Mouse (Mus musculus): ENCODE data around the gene Sipa1l1.

Gene Sipa1l1

DNA sequence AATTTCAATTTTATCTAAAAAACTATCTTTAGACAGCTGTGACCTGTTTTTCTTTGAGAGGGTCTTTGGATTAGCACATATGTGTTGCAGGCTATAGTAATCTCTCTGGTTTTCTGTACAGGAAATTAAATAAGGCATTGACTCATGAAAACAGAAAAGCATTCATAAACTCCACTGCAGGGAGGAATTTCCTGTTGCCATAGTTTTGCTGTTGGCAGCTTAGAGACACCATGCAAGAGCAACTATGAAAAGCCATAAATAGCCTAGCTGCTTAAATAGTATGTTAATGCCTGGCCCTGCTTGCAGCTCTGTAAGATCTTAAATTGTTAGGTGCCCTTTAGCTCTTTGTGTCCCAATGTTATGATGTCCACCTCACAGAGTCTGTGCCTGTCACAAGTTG lies 204.9 kb downstream of the Sipa1l1 start:
- DNase-seq (ENCODE audit: low read depth, low spot score): no peak

DNA sequence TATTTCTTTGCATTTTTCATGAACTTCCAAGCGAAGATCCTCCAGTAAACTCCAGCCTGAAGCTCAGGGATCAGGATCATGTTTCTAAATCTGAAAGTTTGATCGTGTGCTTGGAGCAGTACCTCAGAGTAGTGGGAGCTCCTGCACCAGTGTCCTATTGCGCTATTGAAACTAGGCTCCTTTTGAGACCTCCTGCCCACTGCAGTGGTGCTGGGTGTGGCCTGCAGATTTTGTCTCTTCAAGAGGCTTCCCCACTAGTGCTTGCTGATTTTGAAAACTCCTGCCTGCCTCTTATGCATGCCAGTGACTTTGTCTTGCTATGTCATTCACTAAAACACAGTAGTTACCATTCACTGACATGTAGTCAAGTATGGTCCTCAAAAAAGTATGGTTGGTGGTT lies 213.8 kb downstream of the Sipa1l1 start:
- DNase-seq (ENCODE audit: low read depth, low spot score): no peak

DNA sequence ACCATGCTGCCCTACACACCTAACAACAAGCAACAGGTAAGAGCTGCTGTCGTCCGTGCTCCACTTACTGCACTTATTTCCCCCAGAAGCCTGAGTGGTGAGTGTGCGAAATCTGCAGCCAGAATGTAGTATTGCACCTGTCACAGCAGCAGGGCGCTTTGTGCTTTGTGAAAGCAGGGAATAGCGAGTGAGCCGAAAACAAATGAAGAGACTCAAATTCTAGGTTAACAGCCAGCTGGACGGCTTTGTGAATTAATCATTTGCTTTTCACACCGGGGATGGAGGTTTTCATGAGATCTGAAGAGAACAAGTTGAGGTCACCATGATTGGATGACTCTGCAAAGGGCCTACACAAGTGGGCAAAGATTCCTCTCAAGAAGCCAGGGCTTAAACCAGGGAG lies 215.6 kb downstream of the Sipa1l1 start:
- no peak for DNase-seq (ENCODE audit: low read depth, low spot score)

DNA sequence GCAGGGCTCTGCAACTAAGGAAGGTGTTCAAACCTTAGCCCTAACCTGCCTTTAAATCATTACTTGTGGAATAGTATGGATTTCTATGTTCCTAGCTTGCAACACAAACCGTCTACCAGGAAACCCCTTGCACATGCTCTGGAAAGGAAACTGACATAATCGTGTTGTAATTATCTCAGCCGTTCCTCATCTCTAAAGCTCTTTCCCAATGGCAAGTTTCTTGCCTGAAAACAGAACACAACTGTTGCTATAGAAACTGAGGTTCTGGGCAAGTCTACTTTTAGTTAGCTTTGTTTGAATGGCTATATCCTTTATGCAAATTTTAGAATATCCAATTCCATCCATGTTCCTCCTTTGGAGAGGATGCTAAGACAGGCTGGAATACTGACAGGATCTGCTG lies 217.9 kb downstream of the Sipa1l1 start:
- DNase-seq (ENCODE audit: low read depth, low spot score): no peak

DNA sequence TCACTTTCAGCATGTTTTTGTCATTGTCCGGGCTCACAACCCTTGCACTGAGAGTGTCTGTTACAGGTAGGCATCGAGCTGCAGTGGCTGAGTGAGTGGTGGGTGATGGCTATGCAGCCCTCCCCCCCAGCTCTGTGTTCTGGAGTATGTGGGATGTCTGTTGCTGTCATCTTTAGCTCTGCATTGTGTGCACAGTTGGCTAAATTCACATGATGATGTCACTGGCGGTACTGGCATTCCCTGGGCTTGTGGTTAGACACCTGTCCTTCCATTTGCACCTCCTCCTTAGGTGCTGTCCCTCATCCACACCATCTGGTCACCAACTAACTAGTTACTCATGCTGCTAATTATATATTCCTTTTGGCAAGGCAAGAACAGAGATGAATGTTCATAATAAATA lies 218.5 kb downstream of the Sipa1l1 start:
- no peak for DNase-seq (ENCODE audit: low read depth, low spot score)

DNA sequence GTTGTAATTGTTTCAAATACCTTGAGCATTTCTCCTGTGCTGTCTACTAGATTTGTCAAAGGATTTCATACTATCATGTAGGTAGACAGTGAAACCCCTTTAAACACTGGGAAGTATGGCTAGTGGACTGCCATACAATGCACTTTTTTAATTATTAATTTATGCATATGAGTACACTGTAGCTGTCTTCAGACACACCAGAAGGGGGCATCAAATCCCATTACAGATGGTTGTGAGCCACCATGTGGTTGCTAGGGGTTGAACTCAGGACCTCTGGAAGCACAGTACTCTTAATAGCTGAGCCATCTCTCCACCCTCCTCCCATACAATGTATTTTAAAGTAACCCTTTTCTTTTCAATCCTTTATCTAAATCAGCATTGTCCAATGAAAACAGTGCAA lies 219.0 kb downstream of the Sipa1l1 start:
- DNase-seq (ENCODE audit: low read depth, low spot score): no peak

DNA sequence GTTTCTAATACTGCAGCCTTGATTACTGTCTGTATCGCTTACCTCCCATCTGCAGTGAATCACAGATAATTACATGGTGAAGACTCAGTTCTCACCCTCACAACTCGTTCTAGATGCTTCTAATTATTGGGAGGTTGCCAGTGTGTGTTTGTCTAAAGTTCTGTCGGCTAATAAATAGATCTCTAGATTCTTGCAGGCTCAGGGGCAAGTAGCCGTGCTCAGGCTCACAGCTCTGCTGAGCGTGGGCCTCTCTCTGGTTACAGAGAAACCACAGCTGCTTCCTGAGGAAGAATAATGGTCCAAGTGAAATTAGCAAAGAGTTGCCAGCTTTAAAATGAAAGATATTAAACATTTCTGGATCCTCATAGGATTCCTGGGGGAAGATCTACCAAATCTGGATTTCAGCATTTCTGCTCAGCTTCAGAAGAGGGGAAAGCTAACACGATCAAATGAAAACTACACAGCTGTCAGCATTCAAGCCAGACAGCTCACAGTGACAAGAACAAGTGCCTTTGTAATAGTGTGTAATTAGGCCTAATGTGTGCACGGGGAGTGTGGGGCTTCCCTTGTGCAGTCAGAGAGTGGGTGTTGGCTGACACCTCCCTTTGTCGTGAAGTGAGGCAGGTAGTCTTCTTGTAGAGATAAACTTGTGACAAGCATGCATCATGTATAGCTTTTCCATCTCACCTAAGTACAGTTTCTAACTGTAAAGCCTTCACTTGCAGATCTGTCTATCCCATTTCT lies 225.2 kb downstream of the Sipa1l1 start:
- DNase-seq (ENCODE audit: low read depth, low spot score): peak; percentile 27

DNA sequence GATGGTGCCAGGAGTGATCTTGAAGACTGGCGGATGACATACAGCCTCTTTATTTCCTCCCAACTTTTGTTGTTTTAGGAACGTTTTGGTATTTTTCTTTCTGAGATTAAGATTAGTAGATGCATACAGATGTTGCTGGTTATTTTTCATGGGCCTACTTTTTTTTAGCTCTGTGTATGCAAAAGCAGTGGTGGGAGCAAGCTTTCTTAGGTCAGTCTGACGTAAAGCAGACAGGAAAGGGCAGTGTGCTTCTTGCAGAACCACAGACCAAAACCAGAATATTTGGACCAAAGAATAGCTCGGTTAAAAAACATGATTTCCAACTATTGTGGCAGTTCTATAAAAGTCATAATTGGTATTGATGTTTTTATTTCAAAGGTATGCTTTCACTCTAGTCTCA lies 226.1 kb downstream of the Sipa1l1 start:
- no peak for DNase-seq (ENCODE audit: low read depth, low spot score)

DNA sequence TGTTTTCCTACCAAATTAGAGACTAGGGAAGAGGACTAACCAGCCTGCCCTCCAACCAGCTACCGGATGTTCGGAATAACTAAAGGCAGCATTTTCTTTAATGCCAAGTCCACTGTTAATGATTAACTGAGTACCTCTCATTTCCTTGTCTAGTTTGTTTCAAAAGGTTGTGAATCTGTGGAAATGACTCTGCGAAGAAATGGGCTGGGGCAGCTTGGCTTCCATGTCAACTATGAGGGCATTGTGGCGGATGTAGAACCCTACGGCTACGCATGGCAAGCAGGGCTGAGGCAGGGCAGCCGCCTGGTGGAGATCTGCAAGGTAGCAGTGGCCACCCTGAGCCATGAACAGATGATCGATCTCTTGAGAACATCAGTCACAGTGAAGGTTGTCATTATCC lies 228.1 kb downstream of the Sipa1l1 start:
- DNase-seq (ENCODE audit: low read depth, low spot score): no peak

DNA sequence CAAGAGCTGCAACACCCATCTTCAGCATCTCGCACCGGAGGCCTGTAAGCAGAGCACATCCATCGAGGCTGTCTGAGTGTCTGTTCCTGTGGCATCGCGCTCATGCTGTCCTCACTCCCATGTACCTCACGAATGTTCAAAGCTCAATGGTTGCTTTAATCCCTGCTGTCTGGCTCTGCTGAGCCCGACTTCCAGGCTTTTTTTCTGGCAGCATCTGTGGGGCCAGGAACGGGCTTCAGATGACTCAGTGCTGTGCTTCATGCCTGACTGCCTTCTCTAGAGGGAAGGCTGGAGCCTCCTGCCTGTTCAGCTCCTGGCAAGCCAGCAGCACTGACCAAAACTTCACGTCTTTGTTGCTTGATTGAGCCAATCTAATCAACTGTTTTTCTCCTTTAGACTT lies 228.6 kb downstream of the Sipa1l1 start:
- no peak for DNase-seq (ENCODE audit: low read depth, low spot score)

DNA sequence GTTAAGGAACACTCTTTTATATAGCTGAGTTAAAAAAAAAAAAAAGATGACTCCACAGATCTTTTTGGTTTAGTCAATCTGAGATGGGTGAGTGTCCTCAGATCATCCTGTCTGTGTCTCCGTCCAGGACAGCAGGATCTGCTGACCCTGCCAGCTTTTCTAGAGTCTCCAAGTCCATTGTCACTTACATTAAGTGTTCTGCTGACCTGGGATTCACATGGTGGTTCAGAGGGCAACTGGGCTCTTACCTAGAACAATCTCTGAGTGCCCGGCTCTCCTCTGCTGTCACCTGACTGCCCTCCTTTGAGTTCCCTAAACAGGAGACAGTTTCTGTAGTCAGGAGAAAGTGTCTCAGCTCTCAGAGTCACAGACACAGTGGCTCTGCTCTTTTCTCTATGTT lies 229.8 kb downstream of the Sipa1l1 start:
- DNase-seq (ENCODE audit: low read depth, low spot score): no peak

DNA sequence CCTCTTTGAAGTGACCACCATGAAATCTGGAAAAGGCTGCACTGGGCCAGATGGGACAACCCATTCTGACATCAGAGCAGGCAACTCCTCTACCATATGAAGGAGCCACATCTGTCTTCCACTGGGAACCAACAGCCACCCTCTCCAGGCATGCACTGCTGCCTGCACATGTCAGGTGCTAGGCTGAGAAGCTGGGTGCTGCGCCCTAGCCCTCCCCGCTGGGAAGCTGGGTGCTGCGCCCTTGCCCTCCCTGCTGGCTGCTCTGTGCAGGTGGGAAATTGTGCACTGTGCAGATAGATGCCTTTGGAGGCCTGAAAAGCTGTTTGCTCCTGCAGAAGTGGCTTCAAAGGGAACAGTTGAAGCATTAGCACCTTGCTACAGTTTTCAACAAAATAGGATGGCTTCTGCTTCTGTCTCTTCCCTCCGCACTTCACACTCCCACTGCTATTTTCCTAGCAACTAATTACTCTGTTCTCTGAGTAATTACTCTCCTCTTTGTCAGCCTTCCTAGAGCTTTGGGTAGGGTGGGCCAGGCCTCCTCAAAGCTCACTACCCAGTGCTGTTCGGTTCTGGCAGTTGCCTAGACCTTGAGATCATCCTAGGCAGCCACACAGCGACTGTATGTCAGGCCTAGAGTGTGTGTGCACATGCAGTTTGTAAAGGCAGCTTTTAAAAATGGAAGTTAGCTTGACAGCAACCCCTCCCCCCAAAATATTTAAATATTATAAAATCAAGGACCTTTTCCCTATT lies 231.0 kb downstream of the Sipa1l1 start:
- DNase-seq (ENCODE audit: low read depth, low spot score): no peak

DNA sequence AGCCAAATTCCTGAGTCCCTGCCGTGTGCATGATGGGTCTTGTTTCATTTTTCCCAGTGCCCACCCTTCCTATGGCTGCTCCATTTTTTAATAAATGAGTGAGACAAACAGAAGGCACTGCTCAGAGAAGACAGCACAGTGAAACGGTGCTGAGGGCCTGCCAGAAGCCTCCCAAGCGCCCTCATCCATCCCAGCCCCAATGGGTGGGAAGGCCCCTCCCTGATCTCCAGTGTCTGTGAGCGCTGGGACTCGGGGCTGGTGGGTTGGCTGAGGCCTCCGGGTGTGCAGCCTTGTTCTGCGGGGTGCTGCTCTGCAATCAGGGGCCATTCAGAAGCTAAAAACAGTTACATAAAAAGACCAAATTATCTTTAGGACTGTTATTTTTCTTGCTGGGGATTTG lies 231.7 kb downstream of the Sipa1l1 start:
- no peak for DNase-seq (ENCODE audit: low read depth, low spot score)

DNA sequence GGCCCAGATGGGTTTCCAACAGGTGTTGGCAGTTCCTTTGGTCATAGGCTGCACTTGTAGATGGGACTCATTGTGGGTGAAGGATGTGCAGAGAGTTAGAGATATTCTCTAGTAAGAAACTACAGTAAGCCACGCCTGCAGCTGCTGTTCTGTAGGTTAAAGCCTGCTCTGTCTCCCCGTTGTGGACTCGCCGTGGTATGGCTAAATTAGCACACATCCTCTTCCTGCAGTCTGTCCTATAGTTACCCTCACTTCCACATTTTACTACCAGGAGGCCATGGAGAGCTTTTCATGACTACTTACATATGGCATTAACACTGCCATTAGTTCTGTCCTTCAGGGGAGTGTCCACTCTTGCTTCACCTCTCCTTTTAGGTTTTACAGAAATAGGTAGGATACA lies 232.3 kb downstream of the Sipa1l1 start:
- no peak for DNase-seq (ENCODE audit: low read depth, low spot score)

DNA sequence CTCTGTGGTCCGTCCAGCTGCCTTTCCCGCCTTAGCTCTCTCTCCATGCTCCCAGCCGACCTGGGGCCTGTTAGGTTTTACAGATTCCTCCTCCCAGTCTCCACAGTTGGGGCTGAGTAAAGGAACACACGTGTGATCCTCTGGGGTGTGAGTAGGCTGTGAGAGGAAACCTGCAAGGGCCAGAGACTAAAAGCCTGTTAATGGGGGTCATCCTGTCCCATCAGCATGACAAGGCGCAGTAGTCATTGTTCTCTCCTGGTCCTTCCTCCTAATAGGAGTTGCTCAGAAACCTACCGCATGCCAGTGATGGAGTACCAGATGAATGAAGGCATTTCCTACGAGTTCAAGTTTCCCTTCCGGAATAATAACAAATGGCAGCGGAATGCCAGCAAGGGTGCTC lies 233.5 kb downstream of the Sipa1l1 start:
- DNase-seq (ENCODE audit: low read depth, low spot score): no peak

DNA sequence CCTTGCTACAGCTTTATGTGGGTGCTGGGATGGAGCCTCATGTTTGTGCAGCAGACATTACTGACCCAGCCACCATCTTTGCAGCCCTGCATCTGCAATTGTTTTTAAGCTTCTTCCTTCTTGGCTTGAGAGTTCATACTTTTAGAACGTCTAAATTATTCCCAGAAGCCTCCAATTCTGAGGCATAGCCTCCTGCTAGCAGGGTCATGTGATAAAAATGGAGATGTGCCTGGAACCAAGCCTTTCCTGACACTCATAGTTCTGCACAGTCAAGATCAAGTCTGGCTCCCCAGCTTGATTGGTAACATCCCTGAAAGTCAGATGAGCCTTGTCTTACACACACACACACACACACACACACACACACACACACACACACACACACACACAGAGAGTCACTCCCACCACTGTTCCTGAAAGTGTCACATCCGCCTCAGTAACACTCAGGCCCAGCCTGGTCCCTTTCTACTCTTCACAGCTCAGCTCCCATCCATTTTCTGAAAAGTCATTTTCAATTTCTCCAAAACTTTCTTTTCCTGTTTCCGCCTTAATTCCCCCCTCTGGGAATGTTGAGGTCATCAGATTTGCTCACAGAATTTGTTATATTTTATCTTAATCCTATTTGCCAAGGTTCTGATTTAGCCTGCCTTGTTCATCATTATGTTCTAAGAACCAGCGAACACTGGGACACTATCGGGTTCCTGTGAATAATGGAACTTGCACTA lies 238.6 kb downstream of the Sipa1l1 start:
- no peak for DNase-seq (ENCODE audit: low read depth, low spot score)

DNA sequence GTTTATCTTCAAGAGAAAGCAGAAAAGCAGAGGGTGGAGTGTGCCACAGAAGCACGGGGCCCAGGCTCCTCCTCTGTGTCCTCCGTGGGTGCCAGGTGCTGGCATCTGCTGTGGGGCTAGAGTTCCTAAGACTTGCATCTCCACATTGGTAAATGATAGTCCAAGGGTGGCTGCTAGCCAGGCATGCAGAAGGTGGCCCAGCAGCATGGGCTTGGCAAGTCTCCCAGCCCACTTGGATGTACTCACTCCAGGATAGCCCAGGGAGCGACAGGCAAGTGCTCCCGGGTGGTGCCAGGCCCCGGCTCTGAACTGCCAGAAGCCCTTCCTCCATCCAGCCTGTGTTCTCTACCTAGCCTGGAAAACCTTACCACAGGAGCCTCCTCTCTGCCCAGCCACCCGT lies 239.4 kb downstream of the Sipa1l1 start:
- no peak for DNase-seq (ENCODE audit: low read depth, low spot score)

DNA sequence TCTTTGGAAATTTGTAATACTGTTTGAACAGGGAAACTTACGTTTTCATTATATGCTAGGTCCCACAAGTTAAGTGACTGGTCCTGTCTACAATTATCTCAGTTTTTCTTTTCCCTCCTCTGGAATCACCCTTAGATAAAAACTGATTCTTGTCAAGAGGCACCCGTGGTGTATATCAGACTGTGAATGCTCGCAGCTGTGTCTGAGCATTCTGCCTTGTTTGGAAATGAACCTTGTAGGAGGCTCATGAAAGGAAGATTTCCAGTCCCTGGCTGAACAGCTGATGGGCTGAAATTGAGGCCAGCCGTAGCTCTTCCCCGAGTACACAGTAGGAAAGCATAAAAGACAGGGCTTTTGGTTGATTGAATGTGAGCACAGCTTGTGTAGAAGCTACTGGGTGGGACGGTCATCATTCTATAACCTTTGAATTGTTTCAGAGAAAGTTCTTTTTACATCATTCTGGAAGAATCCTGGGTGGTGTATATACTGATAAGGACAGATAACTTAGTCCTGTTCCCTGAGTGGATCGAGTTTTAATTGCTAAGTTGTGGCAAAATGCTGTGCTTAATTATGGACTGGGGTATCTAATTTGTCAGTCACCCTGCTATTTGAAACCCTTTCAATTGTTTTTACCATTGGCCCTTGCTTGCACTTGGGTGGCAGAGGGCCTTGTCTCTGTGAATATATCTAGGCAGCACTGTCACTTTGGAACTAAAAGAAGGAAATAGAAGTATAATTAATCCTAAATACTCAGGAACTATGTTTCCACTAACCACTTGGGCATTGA lies 240.8 kb downstream of the Sipa1l1 start:
- no peak for DNase-seq (ENCODE audit: low read depth, low spot score)

DNA sequence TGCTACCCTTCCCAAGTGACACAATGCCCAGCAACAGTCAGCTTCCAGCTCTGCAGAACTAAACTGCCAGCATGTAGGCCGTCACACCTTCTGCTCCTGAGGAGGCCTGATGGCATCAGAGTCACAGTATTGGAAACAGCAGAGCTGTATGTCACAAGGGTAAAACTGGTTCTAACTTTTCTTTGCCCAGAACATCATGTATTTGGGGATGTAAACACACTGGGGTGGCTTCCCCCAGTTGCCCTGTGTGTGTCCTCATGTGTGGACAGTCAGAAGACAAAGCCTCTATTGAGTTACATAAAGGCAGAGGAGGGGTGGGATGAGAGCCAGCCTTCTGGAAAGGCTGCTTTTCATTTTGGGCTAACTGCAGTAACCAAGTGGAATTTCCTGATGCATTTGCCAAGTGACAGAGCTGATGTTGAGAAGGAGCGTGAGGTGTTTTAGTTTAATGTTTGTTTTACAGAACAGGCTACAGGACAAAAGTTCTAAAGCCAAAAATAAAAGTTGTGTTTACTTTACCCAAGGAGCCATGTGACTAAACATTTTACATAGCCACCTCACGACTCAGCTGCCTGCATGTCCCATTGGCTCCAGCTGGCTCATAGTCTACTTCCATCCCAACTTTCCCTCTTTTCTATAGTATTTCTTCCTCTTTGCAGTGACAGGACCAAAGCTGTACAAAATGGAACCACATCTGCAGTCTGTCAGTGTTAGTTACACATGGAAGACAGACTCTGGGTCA lies 243.3 kb downstream of the Sipa1l1 start:
- no peak for DNase-seq (ENCODE audit: low read depth, low spot score)

DNA sequence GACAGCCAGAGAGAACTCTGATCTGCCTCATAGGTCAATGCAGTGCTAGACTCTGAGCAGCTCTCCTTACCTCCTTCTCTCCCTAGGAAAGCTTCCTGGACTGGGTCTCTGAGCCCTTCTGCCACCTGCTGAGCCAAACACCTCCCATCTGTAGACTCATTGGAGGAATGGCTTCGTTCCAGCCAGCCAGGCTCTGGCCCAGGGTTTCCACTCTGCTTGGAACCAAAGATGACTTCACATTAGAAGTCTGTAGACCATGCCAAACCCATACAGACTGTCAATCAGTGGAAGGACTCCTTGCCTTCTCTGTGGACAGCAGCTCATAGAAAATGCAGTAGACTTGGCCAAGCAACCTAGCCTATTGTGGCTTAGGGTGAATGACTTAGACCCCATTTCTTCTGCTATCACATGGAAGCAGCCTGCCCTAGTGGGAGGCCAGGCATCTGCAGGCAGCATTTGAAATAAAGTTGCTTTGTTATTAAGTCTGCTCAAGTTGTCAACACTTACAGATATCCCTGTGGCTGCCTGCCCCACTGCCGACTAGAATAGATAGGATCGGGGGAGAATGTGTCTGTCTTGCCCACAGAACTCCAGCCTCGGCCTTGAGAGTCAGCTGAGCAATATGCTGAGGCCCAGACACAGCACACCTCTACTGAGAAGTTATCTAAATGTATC lies 246.7 kb downstream of the Sipa1l1 start:
- DNase-seq (ENCODE audit: low read depth, low spot score): no peak

DNA sequence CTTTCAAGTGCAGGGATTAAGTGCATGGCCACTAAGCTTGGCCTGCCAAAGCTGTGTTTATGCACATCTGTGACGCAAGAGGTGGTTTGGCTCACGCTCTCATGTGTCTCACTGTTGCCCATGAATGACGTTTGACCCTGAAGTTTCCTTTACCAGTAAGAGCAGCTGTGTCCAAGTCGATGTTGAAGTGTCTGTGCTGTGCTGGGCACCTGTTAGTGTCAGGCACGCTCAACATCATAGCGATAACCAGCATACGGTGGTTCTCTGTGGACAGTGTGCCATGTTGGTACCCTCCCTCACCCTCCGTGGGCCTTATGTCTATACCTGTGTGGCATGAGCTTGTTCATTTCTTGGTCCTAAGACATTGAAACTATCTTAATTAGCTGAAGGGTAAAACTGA lies 249.9 kb downstream of the Sipa1l1 start:
- DNase-seq (ENCODE audit: low read depth, low spot score): no peak

Measured in CD4-positive helper T cell, adult 2 months (primary cell).